Mouse (Mus musculus): ENCODE measurements around the gene Esyt1.
"Not testable (repeated sequence)": the region's sequence is repeated elsewhere in the genome, so short reads cannot be mapped to it uniquely, and the experiment has no call there.

Gene Esyt1

GRCm38 (mm10) chr10:128536266-128536940, 10.7 kb upstream of the Esyt1 start:
- DNase-seq = peak; percentile 89

GRCm38 (mm10) chr10:128535624-128536265, 10.1 kb upstream of the Esyt1 start:
- DNase-seq = no peak

- no peak for DNase-seq
These were observed 9.5 kb upstream of the Esyt1 start for GRCm38 (mm10) chr10:128535206-128535605.

- no peak for DNase-seq
These were observed 990 bp upstream of the Esyt1 start for GRCm38 (mm10) chr10:128526366-128527356.

- DNase-seq = peak; percentile 52
These were observed 674 bp downstream of the Esyt1 start for GRCm38 (mm10) chr10:128524732-128525662.

GRCm38 (mm10) chr10:128524111-128524731, 1.4 kb downstream of the Esyt1 start:
- DNase-seq = no peak

- DNase-seq = no peak
These were observed 3.3 kb downstream of the Esyt1 start for GRCm38 (mm10) chr10:128522351-128522750.

GRCm38 (mm10) chr10:128520591-128520990, 5.1 kb downstream of the Esyt1 start:
- DNase-seq = no peak

- peak; percentile 43 for DNase-seq
These were observed 6.8 kb downstream of the Esyt1 start for GRCm38 (mm10) chr10:128518833-128519232.

- no peak for DNase-seq
These were observed 9.0 kb downstream of the Esyt1 start for GRCm38 (mm10) chr10:128516677-128517076.

GRCm38 (mm10) chr10:128516029-128516428, 9.6 kb downstream of the Esyt1 start:
- DNase-seq = no peak

- no peak for DNase-seq
These were observed 10.6 kb downstream of the Esyt1 start for GRCm38 (mm10) chr10:128515044-128515443.

GRCm38 (mm10) chr10:128511761-128512160, 13.9 kb downstream of the Esyt1 start:
- no peak for DNase-seq

GRCm38 (mm10) chr10:128511189-128511588, 14.5 kb downstream of the Esyt1 start:
- no peak for DNase-seq

GRCm38 (mm10) chr10:128510301-128510700, 15.4 kb downstream of the Esyt1 start:
- DNase-seq = no peak

GRCm38 (mm10) chr10:128509831-128510230, 15.8 kb downstream of the Esyt1 start:
- no peak for DNase-seq

GRCm38 (mm10) chr10:128509203-128509602, 16.5 kb downstream of the Esyt1 start:
- DNase-seq = no peak

GRCm38 (mm10) chr10:128508260-128508659, 17.4 kb downstream of the Esyt1 start:
- DNase-seq = no peak

- DNase-seq = no peak
These were observed 19.7 kb downstream of the Esyt1 start for GRCm38 (mm10) chr10:128505974-128506373.

- not testable (repeated sequence) for DNase-seq
These were observed 20.4 kb downstream of the Esyt1 start for GRCm38 (mm10) chr10:128505371-128505667.

GRCm38 (mm10) chr10:128504641-128505370, 20.9 kb downstream of the Esyt1 start:
- DNase-seq = no peak
